Mouse (Mus musculus): ENCODE measurements around the gene Dlgap1.

The Dlgap1 gene

GRCm38 (mm10) chr17:70622493-70622892 lies 653.6 kb downstream of the Dlgap1 start:
- in situ Hi-C loops (cut with MboI, MseI), result no loop called here

GRCm38 (mm10) chr17:70626396-70626795 lies 657.5 kb downstream of the Dlgap1 start:
- in situ Hi-C loops (cut with MboI, MseI), result loop anchor here (25.0 kb wide), 1 partner anchor 1961 kb away; no protein-coding TSS in a partner anchor

DNA sequence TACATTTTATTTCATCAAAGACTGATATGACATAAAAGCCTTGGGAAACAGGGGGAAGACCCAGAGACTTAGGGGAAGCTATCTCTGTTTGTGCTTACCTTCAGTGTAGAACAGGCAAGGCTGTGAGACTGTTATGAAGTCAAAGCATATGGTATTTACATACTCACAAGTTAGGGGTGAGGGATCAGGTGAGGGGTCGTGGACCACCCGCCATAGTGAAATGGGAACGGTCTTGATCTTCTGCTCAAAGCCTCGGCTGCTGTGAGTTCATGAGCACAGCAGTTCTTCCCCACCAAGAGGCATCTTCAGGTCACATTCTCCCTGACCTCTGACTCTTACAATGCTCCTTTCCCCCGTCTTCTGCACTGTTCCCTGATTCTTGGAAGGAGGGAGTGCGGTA lies 658.1 kb downstream of the Dlgap1 start:
- in situ Hi-C loops (cut with MboI, MseI), result loop anchor here (25.0 kb wide), 1 partner anchor 1960 kb away; no protein-coding TSS in a partner anchor

GRCm38 (mm10) chr17:70629653-70630378 lies 660.9 kb downstream of the Dlgap1 start:
- in situ Hi-C loops (cut with MboI, MseI), result loop anchor here (25.0 kb wide), 1 partner anchor 1957 kb away; no protein-coding TSS in a partner anchor

DNA sequence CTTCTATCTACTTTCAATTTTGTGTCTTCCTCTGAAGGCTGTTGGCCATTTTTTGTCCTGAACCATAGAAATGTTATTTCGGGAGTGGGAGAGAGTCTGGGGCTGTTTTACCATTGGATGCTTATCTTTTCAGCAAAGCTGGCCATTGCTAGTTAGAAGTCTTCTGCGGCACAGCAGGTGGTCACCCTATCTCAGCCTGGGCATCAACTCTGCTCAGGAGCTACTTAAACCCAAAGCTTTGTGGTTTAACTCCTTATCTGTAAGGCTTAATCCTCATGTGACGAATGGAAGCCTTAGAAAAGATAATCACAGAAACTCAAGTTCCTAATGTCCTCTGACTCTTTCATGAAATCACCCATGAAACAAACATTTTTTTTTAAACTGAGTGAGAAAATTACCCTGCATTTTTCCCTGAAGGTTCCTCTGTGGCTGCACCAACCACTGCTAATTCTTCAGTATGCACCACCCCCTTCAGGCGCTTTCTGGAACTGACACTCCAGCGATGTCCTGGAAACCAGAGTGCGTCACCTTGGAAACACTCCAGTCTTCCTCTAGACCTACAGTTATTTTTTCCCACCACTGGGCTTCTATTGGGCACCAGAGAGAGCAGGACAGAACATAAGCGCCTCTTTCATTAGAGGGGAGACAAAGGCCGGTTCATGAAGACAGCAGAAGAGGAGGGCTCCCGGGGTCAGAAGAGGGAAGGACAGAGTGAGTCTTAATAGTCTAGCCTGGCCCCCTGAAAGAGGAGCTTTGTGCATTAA lies 664.5 kb downstream of the Dlgap1 start:
- in situ Hi-C loops (cut with MboI, MseI), result loop anchor here (25.0 kb wide), 1 partner anchor 1954 kb away; no protein-coding TSS in a partner anchor

- in situ Hi-C loops (cut with MboI, MseI), result loop anchor here (25.0 kb wide), 1 partner anchor 1944 kb away; no protein-coding TSS in a partner anchor
Observed at GRCm38 (mm10) chr17:70643211-70643610, 674.3 kb downstream of the Dlgap1 start.

GRCm38 (mm10) chr17:70646641-70647040 lies 677.8 kb downstream of the Dlgap1 start:
- in situ Hi-C loops (cut with MboI, MseI), result loop anchor here (25.0 kb wide), 1 partner anchor 1941 kb away; no protein-coding TSS in a partner anchor

DNA sequence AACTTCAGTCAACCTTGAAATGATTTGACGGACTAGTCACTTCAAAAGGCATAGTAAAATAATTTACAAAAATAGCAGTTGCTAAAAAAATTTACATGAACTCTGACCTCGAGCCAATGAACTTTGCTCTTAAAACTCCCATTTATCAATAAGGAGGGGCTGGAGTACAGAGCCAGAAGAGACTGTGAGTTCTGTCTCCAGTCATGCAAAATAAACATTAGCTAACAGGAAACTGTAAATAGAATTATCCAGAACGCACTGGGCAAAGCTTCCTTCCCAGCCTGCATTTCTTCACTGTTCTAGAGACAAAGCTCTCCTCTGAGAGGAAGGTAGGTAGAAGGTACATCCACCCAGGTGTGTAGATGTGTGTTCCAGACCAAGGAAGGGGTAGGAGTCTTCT lies 692.5 kb downstream of the Dlgap1 start:
- in situ Hi-C loops (cut with MboI, MseI), result no loop called here

- in situ Hi-C loops (cut with MboI, MseI), result no loop called here
Observed at GRCm38 (mm10) chr17:70663992-70664391, 695.1 kb downstream of the Dlgap1 start.

- in situ Hi-C loops (cut with MboI, MseI), result no loop called here
Observed at GRCm38 (mm10) chr17:70664484-70665040, 695.7 kb downstream of the Dlgap1 start.

DNA sequence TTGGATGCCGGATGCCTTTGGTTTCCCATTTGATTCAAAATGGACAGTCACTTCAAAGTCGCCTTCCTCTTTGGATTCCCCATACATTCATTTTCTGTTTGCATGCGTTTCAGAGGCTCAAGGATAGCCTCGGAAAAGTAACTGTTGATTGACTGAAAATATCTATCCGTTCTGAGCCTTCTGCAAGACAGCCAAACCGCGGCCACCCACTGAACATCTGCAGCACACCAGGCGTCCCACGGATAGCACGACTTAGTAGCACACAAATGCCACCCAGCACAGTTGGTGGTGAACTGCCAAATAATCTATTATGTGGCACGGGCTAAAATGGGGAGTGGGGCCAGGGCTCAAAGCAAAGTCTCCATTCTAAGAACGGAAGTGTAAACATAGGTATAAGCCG lies 705.1 kb downstream of the Dlgap1 start:
- in situ Hi-C loops (cut with MboI, MseI), result no loop called here

- in situ Hi-C loops (cut with MboI, MseI), result no loop called here
Observed at GRCm38 (mm10) chr17:70676522-70676921, 707.6 kb downstream of the Dlgap1 start.

GRCm38 (mm10) chr17:70683561-70684167 lies 714.8 kb downstream of the Dlgap1 start:
- in situ Hi-C loops (cut with MboI, MseI), result loop anchor here (5.0 kb wide), 1 partner anchor 156 kb away; no protein-coding TSS in a partner anchor

DNA sequence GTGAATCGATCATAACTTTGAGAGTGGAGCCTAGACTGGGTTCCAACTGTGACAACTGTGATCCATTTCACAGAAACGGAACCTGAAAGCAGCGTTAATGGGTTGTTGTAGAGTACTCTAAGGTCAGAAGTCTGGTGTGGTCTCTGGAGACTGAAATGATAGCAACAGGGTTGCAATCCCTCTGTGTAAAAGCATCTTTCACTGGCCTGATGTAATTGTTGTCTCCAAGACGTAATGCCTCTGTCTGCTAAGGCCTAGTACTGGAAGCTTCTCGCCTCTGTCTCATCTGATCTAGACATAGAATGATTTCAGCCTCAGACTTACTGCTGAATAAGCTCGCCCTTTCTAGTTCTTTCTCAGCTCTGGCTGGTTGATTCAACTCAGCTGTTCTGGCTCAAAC lies 721.3 kb downstream of the Dlgap1 start:
- in situ Hi-C loops (cut with MboI, MseI), result loop anchor here (5.0 kb wide), 1 partner anchor 1002 kb away; no protein-coding TSS in a partner anchor

- in situ Hi-C loops (cut with MboI, MseI), result loop anchor here (5.0 kb wide), 1 partner anchor 1002 kb away; no protein-coding TSS in a partner anchor
Observed at GRCm38 (mm10) chr17:70690598-70690997, 721.7 kb downstream of the Dlgap1 start.

- in situ Hi-C loops (cut with MboI, MseI), result no loop called here
Observed at GRCm38 (mm10) chr17:70706976-70707818, 738.3 kb downstream of the Dlgap1 start.

GRCm38 (mm10) chr17:70707819-70708140 lies 738.9 kb downstream of the Dlgap1 start:
- in situ Hi-C loops (cut with MboI, MseI), result no loop called here

DNA sequence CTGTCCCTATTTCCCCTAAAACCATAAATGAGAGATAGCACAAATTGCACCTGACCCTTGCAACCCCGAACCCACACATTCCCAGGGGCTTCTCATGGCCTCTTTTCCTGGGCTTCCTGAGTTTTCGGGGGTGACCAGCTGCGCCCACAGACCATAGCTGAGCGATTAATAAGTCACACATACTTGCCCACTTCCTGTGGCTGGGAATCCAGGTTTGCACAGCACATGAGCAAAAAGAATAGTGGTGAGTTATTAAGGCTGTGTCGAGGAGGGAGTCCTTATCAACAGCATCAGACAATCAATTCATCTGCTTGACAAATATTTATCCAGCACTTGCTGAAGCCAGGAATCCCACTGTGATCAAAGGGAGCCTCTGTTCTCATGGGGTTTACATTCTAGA lies 740.7 kb downstream of the Dlgap1 start:
- in situ Hi-C loops (cut with MboI, MseI), result no loop called here

DNA sequence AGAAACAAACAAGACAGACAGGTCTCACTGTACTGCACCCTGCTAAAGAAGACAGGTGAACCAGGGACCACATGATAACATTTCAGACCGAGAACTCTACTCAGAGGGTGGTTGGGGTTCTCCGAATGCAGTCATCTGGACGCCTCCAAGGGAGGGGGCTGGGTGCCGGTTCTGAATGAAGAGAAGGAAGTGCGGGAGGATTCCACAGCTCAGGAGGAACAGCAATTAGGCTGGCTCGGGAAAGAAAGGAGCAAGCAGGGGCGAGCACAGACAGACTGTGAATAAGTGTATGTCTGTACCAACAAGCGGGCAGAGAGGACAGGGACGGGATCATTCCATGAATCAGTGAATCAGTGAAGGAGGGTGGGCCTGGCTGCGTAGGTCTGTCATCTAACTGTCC lies 744.6 kb downstream of the Dlgap1 start:
- in situ Hi-C loops (cut with MboI, MseI), result no loop called here

GRCm38 (mm10) chr17:70719684-70720324 lies 750.9 kb downstream of the Dlgap1 start:
- in situ Hi-C loops (cut with MboI, MseI), result no loop called here

Data from regulatory T cell (primary cell).